In genomic region chr15:71243539-71243938, GRCm38 (mm10) we compare ENCODE assay signal across 8 mouse cellular contexts.
DNase-seq lines count a peak whose midpoint lies in the region; ATAC-seq lines count a peak whose summit lies in the region.

No protein-coding gene starts in this region.

- H3K27me3 ChIP-seq in heart, embryonic 16.5 days (ENCODE audit: control insufficient read depth, insufficient read depth, low read length) = no peaks in the 10 kb centered on the region

- intact Hi-C loops in gastrocnemius, postnatal 14 days (cut with DNase I; ENCODE audit: low total_unique reads) = no loop called here

- peaks cover 3% of the 10 kb centered on the region for H3K4me1 ChIP-seq in heart, embryonic 16.5 days (ENCODE audit: control insufficient read depth, insufficient read depth, low read length)

- peak; percentile 89 for ATAC-seq in heart, embryonic 16.5 days (replicated peaks; ENCODE audit: extremely low read depth, insufficient read depth, low FRiP score)

- peak overlapping the region; percentile 86 for H3K27ac ChIP-seq in heart, embryonic 16.5 days (ENCODE audit: low read length)

- H3K4me2 ChIP-seq in heart, embryonic 16.5 days (ENCODE audit: low read depth, low read length) = no peak overlapping the region

- no peaks in the 10 kb centered on the region for H3K9me3 ChIP-seq in heart, embryonic 16.5 days (replicated peaks; ENCODE audit: control insufficient read depth, low read length)

- no peak overlapping the region for H3K9ac ChIP-seq in heart, embryonic 16.5 days (ENCODE audit: low read length)

- H3K4me3 ChIP-seq in heart, embryonic 16.5 days (ENCODE audit: low read length) = no peak overlapping the region

- 39% methylated on average over 9 of the region's 9 CpGs for WGBS in heart, embryonic 16.5 days

- no peaks in the 10 kb centered on the region for H3K36me3 ChIP-seq in heart, embryonic 16.5 days (ENCODE audit: control insufficient read depth, insufficient read depth)

- peak; percentile 55 to 80 for DNase-seq in cerebellum, postnatal 14 days
- DNase-seq in cerebellum, adult 8-10 months = no peak
- DNase-seq in forelimb bud, embryonic 11.5 days (ENCODE audit: low read depth, low spot score) = peak; percentile 38
- DNase-seq in left cerebral cortex, adult 18-20 months (ENCODE audit: low spot score in 2 of 2) = peak; percentile 39 to 68
- no peak for DNase-seq in gastrocnemius, postnatal 14 days
- DNase-seq in spleen, postnatal 14 days (ENCODE audit: low spot score in 2 of 2) = no peak
- no peak for DNase-seq in ovary, postnatal 10 days (ENCODE audit: low spot score)

Comparison
In these comparisons a context has a peak if more than half of its experiments do, and no peak if none do; other contexts are left out.
1. DNase-seq: peak in cerebellum, postnatal 14 days (2 of 2), forelimb bud, embryonic 11.5 days (single experiment) and left cerebral cortex, adult 18-20 months (2 of 2); none in cerebellum, adult 8-10 months (single experiment), gastrocnemius, postnatal 14 days (single experiment), spleen, postnatal 14 days (0 of 2) and ovary, postnatal 10 days (single experiment).